Mouse (Mus musculus) ovary, adult 18-20 months (tissue): ENCODE measurements around the gene Tomm5.
A peak's percentile ranks its signal among the peaks of the same experiment; 100 is the strongest.
"Not testable (repeated sequence)": the region's sequence is repeated elsewhere in the genome, so short reads cannot be mapped to it uniquely, and the experiment has no call there.

Source experiments
- DNase-seq: peaks from one replicate; pipeline ENCODE4 v3.0.0; 2022; ENCODE audit warnings: low spot score, mixed read lengths

Tomm5 gene

GRCm38 (mm10) chr4:45107601-45108277, at the start of gene Tomm5:
Tomm5 (minus strand) TSS chr4:45108114.
- peak; percentile 85 for DNase-seq

DNA sequence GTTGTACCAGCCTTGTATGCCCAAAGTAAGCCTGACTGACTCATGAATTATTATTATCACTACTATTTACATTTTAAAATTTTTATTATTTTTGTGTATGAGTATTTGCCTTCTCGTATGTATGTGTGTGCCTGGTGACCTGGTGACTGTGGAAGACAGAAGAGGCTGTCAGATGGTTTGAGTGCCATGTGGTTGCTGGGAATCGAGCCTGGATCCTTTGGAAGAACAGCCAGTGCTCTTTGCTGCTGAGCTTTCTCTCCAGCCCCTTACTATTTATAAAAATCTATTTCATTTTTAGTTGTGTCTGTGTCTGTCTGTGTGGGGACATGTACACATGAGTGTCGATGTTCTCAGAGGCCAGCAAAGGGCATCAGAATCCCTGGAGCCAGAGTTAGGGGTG, 48.5 kb upstream of the Tomm5 start:
- no peak for DNase-seq

- no peak for DNase-seq
Measured at GRCm38 (mm10) chr4:45143005-45143404, 35.1 kb upstream of the Tomm5 start.

DNA sequence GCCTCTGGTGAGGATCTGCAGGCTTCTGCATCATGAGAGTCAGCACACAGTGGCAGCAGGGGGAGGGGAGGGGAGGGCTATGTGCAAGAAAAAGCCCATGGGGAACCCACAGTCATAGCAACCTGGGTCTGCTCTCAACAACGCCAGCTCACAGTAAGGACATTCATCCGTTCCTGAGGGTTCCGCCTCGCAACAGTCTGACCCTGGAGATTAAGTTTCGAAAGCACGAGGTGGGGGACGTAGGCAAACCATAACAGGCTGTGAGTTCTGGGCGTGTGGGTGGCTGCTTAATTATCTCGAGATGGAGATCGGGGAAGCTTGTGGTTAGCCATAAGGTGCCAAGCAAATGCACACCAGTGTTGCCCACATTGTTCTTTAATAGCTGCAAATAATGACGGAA, 34.5 kb upstream of the Tomm5 start:
- DNase-seq, result no peak

GRCm38 (mm10) chr4:45141835-45142234, 33.9 kb upstream of the Tomm5 start:
- no peak for DNase-seq

- DNase-seq, result no peak
Measured at GRCm38 (mm10) chr4:45137636-45138035, 29.7 kb upstream of the Tomm5 start.

- DNase-seq, result no peak
Measured at GRCm38 (mm10) chr4:45134471-45134870, 26.6 kb upstream of the Tomm5 start.

DNA sequence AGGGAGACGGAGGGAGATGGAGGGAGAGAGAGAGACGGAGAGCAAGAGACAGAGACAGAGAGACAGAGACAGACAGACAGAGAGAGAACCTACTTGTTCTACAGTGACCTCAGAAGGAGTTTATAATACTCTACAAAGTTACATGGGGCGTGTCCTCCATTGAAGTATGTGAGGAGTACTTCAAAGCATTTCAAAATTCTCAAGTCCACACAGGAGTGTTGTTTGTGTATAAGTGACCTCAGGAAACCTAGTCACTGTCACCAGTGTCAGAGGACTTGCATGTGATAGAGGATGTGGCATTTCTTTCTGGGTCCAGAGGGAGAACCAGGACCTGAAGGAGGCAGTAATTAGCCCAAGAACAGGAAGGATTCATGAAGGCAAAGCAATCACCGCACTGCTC, 23.1 kb upstream of the Tomm5 start:
- DNase-seq, result no peak

DNA sequence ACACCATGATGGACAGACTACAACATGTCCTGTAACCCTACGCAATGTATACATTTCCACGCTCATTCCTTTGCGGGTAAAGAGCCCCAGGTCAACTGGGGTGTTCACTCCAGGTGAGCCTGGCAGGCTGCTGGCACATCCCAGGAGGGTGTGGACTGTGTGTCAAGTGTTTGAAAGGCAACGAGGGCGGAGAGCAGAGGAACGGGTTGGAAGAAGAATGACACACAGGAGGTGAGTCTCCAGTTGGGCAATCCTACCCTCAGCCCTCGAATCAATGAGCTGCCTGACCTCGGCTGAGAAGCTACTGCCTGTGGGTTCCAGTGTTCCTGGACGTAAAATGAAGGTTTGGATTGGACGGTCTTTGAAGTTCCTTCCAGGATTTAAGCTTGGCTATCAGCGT, 13.4 kb upstream of the Tomm5 start:
- DNase-seq, result no peak

DNA sequence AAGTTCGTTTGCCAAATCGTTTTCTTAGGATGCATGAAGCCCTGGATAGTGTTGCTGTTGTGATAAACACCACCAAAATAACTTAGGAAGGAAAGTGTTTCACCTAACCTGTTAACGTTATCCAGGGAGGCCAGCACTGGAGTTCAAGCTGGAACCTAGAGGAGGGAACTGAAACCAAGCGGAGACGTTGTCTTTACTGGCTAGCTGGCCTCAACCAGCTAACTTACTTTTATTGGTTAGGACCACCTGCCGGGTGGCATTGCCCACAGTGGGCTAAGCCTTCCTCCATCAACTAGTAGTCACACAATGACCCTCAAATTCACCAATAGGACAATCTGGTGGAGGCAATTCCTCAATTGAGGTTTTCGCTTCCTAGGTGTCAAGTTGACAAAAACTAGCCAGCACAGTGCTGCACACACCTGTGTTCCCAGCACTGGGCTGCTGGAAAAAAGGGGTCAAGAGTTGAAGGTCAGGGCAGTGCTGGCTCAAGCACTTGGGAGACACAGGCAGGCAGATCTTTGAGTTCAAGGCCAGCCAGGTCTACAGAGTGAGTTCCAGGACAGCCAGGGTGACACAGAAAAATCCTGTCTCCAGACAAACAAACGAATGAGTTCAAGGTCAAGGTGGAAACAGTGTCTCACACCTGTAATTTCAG, 669 bp upstream of the Tomm5 start:
- no peak for DNase-seq

- DNase-seq, result no peak
Measured at GRCm38 (mm10) chr4:45107066-45107465, 848 bp downstream of the Tomm5 start.

GRCm38 (mm10) chr4:45106409-45106808, 1.5 kb downstream of the Tomm5 start:
- no peak for DNase-seq

GRCm38 (mm10) chr4:45097198-45097872, 10.6 kb downstream of the Tomm5 start:
- DNase-seq, result no peak

DNA sequence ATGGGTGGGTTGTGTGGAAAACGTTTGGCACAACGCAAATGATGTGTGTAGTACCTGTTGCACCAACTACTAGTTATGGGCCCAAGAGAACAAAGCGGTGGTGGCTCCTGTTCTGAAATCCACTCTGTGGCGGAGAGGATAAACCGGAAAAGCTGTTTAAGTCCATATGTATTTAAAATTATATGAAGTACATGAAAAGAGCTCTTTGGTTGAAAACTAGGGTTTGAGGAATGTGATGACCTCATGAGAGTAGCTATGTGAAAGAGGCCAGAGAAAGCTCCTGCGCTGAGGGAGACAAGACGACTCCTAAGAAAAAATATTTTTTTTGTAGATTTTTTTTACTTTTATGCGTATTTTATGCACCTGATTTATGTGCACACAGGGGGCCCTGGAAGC, 23.0 kb downstream of the Tomm5 start:
- DNase-seq, result no peak

DNA sequence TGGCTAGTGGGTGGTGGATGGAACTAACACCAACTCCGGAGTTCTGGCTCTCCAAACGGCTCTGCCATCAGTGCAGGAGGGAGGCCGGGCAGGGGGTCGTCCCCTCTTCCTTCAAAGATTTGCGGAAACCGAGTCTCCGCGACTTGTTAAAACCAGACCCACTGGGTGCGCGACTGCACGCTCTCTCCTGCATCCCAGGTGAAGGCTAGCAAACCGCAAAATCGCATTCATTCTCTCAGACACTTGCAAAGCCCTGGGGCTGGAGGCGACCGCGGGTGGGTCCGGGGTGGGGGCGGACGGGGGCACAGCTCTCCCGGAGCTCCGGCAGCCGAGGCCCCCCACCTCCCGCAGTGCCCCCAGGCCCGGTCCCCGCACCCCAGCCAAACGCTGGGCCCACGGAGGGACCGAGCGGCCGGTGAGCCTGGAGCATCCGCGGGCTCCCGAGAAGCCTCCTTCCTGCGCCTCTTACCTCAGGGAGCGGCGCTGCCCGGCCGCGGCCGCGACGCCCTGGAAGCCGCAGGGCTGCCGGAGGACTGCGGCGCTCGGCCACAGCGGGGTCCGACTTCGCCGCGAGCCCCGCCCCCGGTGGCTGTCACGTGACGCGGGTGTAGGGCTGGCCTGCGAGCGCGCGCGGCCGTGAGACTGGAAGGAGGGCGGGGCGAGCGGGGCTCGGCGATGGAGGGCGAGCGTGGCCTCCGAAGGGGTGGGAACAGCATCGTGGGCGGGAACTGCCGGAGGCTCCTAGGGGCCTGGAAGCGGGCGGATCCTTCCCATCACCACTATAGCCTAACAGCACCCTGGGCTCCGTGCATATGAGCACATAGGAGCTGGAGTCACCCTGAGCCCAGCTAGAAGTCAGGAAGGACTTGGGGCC, 23.7 kb downstream of the Tomm5 start, which contains the start of gene Fbxo10:
Fbxo10 (minus strand) TSS at position 584 of the 874 bp plus-strand sequence.
- DNase-seq, result peak; percentile 92

- DNase-seq, result no peak
Measured at GRCm38 (mm10) chr4:45083487-45083886, 24.4 kb downstream of the Tomm5 start.

DNA sequence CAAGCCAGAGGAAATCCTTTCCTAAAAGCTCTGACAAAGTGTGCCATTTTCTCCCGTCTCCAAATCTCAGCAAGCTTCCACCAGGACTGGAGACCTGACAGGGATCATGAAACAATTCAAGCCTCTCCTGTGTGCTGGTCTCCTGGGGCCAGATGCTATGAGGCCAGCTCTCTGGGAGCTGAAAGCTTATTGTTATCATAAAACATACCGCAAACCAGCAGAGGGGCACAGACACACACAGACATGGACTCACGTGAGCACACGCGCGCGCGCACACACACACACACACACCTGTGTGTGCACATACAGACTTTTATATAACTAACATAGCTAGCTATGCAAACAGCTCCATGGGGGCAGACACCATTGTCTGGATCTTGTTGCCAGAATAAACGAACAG, 25.0 kb downstream of the Tomm5 start:
- no peak for DNase-seq

- DNase-seq, result not testable (repeated sequence)
Measured at GRCm38 (mm10) chr4:45081041-45081440, 26.9 kb downstream of the Tomm5 start.

DNA sequence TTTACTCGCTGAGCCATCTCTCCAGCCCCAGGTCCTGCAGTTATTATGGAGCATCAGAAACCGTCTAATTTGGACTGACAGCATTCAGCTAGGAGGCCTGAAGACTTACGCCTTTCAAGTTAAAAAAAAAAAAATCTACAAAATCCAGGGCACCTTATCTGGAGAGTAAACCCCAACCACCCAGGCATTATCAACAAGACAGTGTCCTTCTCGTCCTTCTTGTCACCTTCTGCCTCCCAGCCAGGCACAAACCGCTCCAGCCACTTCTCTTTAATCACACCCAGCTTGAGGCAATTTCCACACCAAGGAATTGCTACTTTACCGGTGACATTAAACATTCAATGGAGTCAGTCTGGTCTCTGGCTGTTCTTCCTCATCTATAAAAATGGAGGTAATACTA, 34.4 kb downstream of the Tomm5 start:
- DNase-seq, result no peak

- DNase-seq, result no peak
Measured at GRCm38 (mm10) chr4:45072261-45072973, 35.5 kb downstream of the Tomm5 start.

DNA sequence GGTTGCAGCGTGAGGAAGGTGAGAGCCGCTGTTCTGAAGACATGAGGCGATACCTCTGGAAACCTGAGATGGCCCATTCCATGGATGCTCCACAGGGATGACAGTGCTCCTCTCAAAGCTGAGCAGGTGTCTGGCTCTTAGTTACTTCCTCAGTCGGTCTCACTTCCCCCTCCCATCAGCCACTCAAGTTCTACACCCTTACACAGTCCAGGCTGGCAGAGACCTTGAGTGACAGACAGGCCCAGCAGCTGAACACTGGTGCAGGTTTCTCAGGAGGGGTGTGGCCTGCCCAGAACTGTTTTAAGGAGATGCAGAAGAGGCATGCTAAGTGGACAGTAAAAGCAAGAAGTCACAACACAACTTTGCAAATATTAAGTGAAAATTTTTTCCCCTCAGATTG, 40.2 kb downstream of the Tomm5 start:
- DNase-seq, result no peak
